Mouse (Mus musculus): ENCODE measurements at regions not wholly inside any gene's neighbourhood (a gene's known extent, or its start where the extent isn't known, plus 50 kb on each side); places are given as distances from the start of the nearest gene placed in this dataset.

DNA sequence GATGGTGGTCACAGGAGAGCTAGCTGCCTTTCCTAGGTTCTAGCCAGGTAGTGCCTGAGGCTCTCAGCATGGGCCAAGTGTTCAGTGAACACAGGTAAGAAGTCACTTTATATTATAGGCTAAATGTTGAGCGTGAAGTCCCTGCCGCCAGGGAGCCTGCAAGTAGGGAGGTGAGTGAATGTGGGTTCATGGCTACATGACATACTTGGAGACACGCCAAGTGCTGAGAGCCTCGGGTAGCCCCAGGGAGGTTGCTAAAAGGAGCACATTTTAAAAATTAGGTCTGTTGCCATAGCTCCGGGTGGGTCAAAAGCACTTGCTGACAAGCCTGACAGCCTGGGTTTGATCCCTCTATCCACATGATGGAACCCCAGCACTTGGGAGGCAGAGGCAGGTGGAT is 137.2 kb downstream of the 9530068E07Rik start:
- H3K9ac ChIP-seq (ENCODE audit: low read depth, low read length) = no peak overlapping the region
- H3K9me3 ChIP-seq (ENCODE audit: control insufficient read depth, low read length) = no peaks in the 10 kb centered on the region
- ATAC-seq (ENCODE audit: low read depth) = no peak
- no peaks in the 10 kb centered on the region for H3K36me3 ChIP-seq (ENCODE audit: control insufficient read depth, insufficient read depth, low read length)
- no peak overlapping the region for H3K4me2 ChIP-seq (ENCODE audit: low read depth, low read length)
- no peaks in the 10 kb centered on the region for H3K27me3 ChIP-seq (replicated peaks; ENCODE audit: control insufficient read depth, insufficient read depth, low read length)
- H3K4me3 ChIP-seq (ENCODE audit: low read depth, low read length) = no peak overlapping the region
- H3K27ac ChIP-seq (replicated peaks; ENCODE audit: low read depth, low read length) = no peak overlapping the region
- no peaks in the 10 kb centered on the region for H3K4me1 ChIP-seq (ENCODE audit: control insufficient read depth, insufficient read depth, low read length)
- WGBS = 41% methylated on average over 5 of the region's 5 CpGs
- peak; percentile 36 for DNase-seq (ENCODE audit: low spot score)

GRCm38 (mm10) chr11:52534586-52534985 is 138.4 kb downstream of the 9530068E07Rik start:
- Histone ChIP-seq H3K9me3 (ENCODE audit: control insufficient read depth, low read length) (no peaks in the 10 kb centered on the region), H3K27ac (replicated peaks; ENCODE audit: low read depth, low read length) (no peak overlapping the region), H3K4me1 (ENCODE audit: control insufficient read depth, insufficient read depth, low read length) (no peaks in the 10 kb centered on the region), H3K9ac (ENCODE audit: low read depth, low read length) (no peak overlapping the region), H3K4me2 (ENCODE audit: low read depth, low read length) (no peak overlapping the region), H3K27me3 (replicated peaks; ENCODE audit: control insufficient read depth, insufficient read depth, low read length) (no peaks in the 10 kb centered on the region), H3K4me3 (ENCODE audit: low read depth, low read length) (no peak overlapping the region), H3K36me3 (ENCODE audit: control insufficient read depth, insufficient read depth, low read length) (no peaks in the 10 kb centered on the region)
- DNase-seq (ENCODE audit: low spot score) = peak; percentile 32
- ATAC-seq (ENCODE audit: low read depth) = no peak
- WGBS = 53% methylated on average over 13 of the region's 13 CpGs

- no peaks in the 10 kb centered on the region for H3K36me3 ChIP-seq (ENCODE audit: control insufficient read depth, insufficient read depth, low read length)
- no peaks in the 10 kb centered on the region for H3K9me3 ChIP-seq (ENCODE audit: control insufficient read depth, low read length)
- H3K4me3 ChIP-seq (ENCODE audit: low read depth, low read length) = no peak overlapping the region
- no peak for ATAC-seq (ENCODE audit: low read depth)
- H3K4me2 ChIP-seq (ENCODE audit: low read depth, low read length) = no peak overlapping the region
- H3K27me3 ChIP-seq (replicated peaks; ENCODE audit: control insufficient read depth, insufficient read depth, low read length) = no peaks in the 10 kb centered on the region
- no peak for DNase-seq (ENCODE audit: low spot score)
- H3K9ac ChIP-seq (ENCODE audit: low read depth, low read length) = no peak overlapping the region
- whole genome bisulfite sequencing = 70% methylated on average over 2 of the region's 2 CpGs
- H3K4me1 ChIP-seq (ENCODE audit: control insufficient read depth, insufficient read depth, low read length) = no peaks in the 10 kb centered on the region
- H3K27ac ChIP-seq (replicated peaks; ENCODE audit: low read depth, low read length) = no peak overlapping the region
These were observed 140.0 kb downstream of the 9530068E07Rik start for GRCm38 (mm10) chr11:52536211-52536610.

DNA sequence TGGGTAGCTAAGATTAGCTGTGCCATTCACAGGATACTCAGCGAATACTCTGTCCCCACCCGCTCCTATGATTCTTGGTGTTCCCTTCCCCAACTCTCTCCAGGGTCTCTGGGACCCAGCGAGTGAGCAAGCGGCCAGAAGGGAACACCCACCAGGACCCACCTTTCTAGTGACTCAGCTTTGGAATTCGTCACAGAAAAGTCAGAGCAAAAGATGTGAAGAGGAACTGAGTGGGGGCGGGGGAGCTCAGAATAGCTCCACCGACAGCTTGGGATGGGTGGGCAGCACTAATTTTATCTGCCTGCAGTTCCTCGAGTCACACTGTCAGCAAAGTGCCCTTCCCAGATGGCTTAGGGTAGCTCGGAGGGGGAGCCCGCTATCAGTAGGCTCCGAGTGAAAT is 140.6 kb downstream of the 9530068E07Rik start:
- DNase-seq (ENCODE audit: low spot score) (no peak), ATAC-seq (ENCODE audit: low read depth) (no peak)
- no peak overlapping the region for H3K9ac ChIP-seq (ENCODE audit: low read depth, low read length)
- H3K4me2 ChIP-seq (ENCODE audit: low read depth, low read length) = no peak overlapping the region
- no peaks in the 10 kb centered on the region for H3K4me1 ChIP-seq (ENCODE audit: control insufficient read depth, insufficient read depth, low read length)
- no peak overlapping the region for H3K27ac ChIP-seq (replicated peaks; ENCODE audit: low read depth, low read length)
- WGBS = 72% methylated on average over 11 of the region's 11 CpGs
- H3K4me3 ChIP-seq (ENCODE audit: low read depth, low read length) = no peak overlapping the region
- H3K36me3 ChIP-seq (ENCODE audit: control insufficient read depth, insufficient read depth, low read length) = no peaks in the 10 kb centered on the region
- no peaks in the 10 kb centered on the region for H3K27me3 ChIP-seq (replicated peaks; ENCODE audit: control insufficient read depth, insufficient read depth, low read length)
- H3K9me3 ChIP-seq (ENCODE audit: control insufficient read depth, low read length) = no peaks in the 10 kb centered on the region

DNA sequence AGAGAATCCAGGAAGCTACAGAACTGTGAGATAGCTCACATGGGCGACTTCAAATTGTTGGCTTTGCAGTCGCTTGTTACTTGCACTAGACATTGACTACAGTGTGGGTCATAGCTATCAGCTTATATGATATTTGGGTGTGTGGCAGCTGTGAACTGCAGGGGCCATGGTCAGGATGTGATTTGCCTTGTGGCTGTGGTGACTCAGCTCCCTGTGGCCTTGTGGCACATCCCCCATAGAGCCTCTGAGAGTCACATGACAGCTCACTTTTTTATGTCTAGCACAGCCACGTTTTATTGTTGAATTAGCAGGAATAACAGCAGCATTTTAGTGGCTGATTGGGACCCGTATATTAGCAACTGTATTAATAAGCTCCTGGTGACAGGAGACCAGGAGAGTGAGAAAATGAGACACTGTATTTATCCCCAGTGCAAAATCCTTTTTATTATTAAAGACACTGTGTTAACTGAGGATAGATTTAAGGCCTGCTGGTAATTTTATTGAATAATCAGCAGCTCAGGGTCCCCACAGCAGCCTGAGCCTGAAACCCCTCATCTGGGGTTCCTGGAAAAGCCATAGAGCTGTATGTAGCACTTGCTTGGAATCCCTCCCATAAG is 141.7 kb downstream of the 9530068E07Rik start:
- no peak overlapping the region for H3K9ac ChIP-seq (ENCODE audit: low read depth, low read length)
- H3K27ac ChIP-seq (replicated peaks; ENCODE audit: low read depth, low read length) = no peak overlapping the region
- H3K4me3 ChIP-seq (ENCODE audit: low read depth, low read length) = no peak overlapping the region
- no peaks in the 10 kb centered on the region for H3K4me1 ChIP-seq (ENCODE audit: control insufficient read depth, insufficient read depth, low read length)
- WGBS = 72% methylated on average over 4 of the region's 4 CpGs
- DNase-seq (ENCODE audit: low spot score) (no peak), ATAC-seq (ENCODE audit: low read depth) (no peak)
- no peak overlapping the region for H3K4me2 ChIP-seq (ENCODE audit: low read depth, low read length)
- no peaks in the 10 kb centered on the region for H3K36me3 ChIP-seq (ENCODE audit: control insufficient read depth, insufficient read depth, low read length)
- no peaks in the 10 kb centered on the region for H3K27me3 ChIP-seq (replicated peaks; ENCODE audit: control insufficient read depth, insufficient read depth, low read length)
- H3K9me3 ChIP-seq (ENCODE audit: control insufficient read depth, low read length) = no peaks in the 10 kb centered on the region

DNA sequence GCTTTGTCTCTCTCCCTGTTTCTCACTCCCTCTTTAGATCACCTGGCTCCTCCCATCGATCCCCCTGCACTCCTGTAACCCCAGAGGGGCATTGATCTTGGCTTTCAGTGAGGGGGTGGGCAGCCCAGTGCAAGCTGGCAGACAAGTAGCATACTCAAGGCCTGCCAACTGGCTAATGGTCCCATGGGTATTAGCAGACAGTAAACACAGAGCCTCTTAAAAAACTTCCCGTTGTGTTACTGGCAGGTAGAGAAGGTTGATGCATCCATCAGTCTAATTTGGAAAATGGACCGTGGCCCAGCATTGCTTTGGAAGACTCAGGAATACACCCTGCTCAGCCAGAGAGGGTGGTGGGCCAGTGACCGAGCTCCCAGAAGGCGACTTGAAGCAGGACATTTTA is 145.0 kb downstream of the 9530068E07Rik start:
- no peak for DNase-seq (ENCODE audit: low spot score)
- Histone ChIP-seq H3K4me3 (ENCODE audit: low read depth, low read length) (no peak overlapping the region), H3K4me1 (ENCODE audit: control insufficient read depth, insufficient read depth, low read length) (no peaks in the 10 kb centered on the region), H3K4me2 (ENCODE audit: low read depth, low read length) (no peak overlapping the region), H3K9ac (ENCODE audit: low read depth, low read length) (no peak overlapping the region), H3K36me3 (ENCODE audit: control insufficient read depth, insufficient read depth, low read length) (no peaks in the 10 kb centered on the region), H3K27ac (replicated peaks; ENCODE audit: low read depth, low read length) (no peak overlapping the region), H3K9me3 (ENCODE audit: control insufficient read depth, low read length) (no peaks in the 10 kb centered on the region), H3K27me3 (replicated peaks; ENCODE audit: control insufficient read depth, insufficient read depth, low read length) (no peaks in the 10 kb centered on the region)
- 70% methylated on average over 5 of the region's 5 CpGs for WGBS
- ATAC-seq (ENCODE audit: low read depth) = no peak

- no peak overlapping the region for H3K4me3 ChIP-seq (ENCODE audit: low read depth, low read length)
- H3K4me2 ChIP-seq (ENCODE audit: low read depth, low read length) = no peak overlapping the region
- ATAC-seq (ENCODE audit: low read depth) (no peak), DNase-seq (ENCODE audit: low spot score) (peak; percentile 53)
- no peaks in the 10 kb centered on the region for H3K36me3 ChIP-seq (ENCODE audit: control insufficient read depth, insufficient read depth, low read length)
- no peak overlapping the region for H3K27ac ChIP-seq (replicated peaks; ENCODE audit: low read depth, low read length)
- 52% methylated on average over 5 of the region's 5 CpGs for WGBS
- H3K27me3 ChIP-seq (replicated peaks; ENCODE audit: control insufficient read depth, insufficient read depth, low read length) = no peaks in the 10 kb centered on the region
- H3K9ac ChIP-seq (ENCODE audit: low read depth, low read length) = no peak overlapping the region
- H3K9me3 ChIP-seq (ENCODE audit: control insufficient read depth, low read length) = no peaks in the 10 kb centered on the region
- H3K4me1 ChIP-seq (ENCODE audit: control insufficient read depth, insufficient read depth, low read length) = no peaks in the 10 kb centered on the region
These were observed 155.2 kb downstream of the 9530068E07Rik start for GRCm38 (mm10) chr11:52551451-52551850.

DNA sequence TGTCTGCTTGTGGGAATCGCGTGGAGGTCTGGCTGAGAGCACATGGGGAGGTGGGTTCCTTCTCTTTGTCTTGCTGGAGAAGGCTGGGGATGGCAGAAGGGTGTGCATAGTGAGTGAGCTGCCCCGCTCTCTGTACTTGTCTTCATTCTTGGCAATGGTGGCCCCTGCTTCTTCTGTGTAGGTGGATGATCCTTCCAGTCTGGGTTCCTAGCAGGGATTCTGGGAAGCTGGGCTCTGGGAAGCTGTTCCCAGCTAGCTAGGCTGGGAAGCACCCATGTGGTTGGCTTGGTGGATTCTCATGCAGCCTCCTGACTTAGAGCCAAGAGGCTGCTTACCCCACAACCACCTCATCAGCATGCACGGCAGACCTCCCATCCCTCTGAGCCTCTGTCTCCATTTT is 156.6 kb downstream of the 9530068E07Rik start:
- 78% methylated on average over 4 of the region's 4 CpGs for WGBS
- DNase-seq (ENCODE audit: low spot score) = no peak
- Histone ChIP-seq H3K4me3 (ENCODE audit: low read depth, low read length) (no peak overlapping the region), H3K27ac (replicated peaks; ENCODE audit: low read depth, low read length) (no peak overlapping the region), H3K4me2 (ENCODE audit: low read depth, low read length) (no peak overlapping the region), H3K36me3 (ENCODE audit: control insufficient read depth, insufficient read depth, low read length) (no peaks in the 10 kb centered on the region), H3K9ac (ENCODE audit: low read depth, low read length) (no peak overlapping the region), H3K9me3 (ENCODE audit: control insufficient read depth, low read length) (no peaks in the 10 kb centered on the region), H3K4me1 (ENCODE audit: control insufficient read depth, insufficient read depth, low read length) (no peaks in the 10 kb centered on the region), H3K27me3 (replicated peaks; ENCODE audit: control insufficient read depth, insufficient read depth, low read length) (no peaks in the 10 kb centered on the region)
- ATAC-seq (ENCODE audit: low read depth) = no peak

DNA sequence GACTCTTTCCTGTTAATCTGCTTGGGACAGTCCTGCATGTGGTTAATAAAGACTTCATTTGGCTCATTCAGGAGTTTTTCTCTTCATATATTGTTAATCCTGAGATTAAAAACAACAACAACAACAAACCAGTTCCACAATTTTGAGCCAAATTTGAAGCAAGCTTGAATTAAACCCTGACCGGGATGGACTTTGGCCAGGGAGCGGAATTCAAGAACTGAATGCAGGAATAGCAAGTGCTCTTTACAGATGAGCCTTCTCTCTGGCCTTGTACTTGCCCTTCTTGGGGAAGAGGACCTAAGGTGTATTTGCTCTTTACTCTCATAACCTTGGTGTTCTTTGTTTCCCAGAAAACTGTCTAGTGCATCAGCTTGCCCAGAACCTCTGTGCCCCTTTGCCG is 161.6 kb downstream of the 9530068E07Rik start:
- H3K27me3 ChIP-seq (replicated peaks; ENCODE audit: control insufficient read depth, insufficient read depth, low read length) = no peaks in the 10 kb centered on the region
- ATAC-seq (ENCODE audit: low read depth) (no peak), DNase-seq (ENCODE audit: low spot score) (no peak)
- H3K4me1 ChIP-seq (ENCODE audit: control insufficient read depth, insufficient read depth, low read length) = no peaks in the 10 kb centered on the region
- no peak overlapping the region for H3K4me2 ChIP-seq (ENCODE audit: low read depth, low read length)
- H3K9ac ChIP-seq (ENCODE audit: low read depth, low read length) = no peak overlapping the region
- no peak overlapping the region for H3K27ac ChIP-seq (replicated peaks; ENCODE audit: low read depth, low read length)
- H3K36me3 ChIP-seq (ENCODE audit: control insufficient read depth, insufficient read depth, low read length) = no peaks in the 10 kb centered on the region
- no peaks in the 10 kb centered on the region for H3K9me3 ChIP-seq (ENCODE audit: control insufficient read depth, low read length)
- H3K4me3 ChIP-seq (ENCODE audit: low read depth, low read length) = no peak overlapping the region
- 94% methylated on average over 3 of the region's 3 CpGs for WGBS
